Mouse (Mus musculus) heart, postnatal 25 days (tissue): ENCODE results near the gene Olfr127. TPM values are rescaled to one million over a fixed set of nuclear protein-coding genes. Genes with fewer than 3 reads are reported as not detected.
"Not testable (repeated sequence)": the region's sequence is repeated elsewhere in the genome, so short reads cannot be mapped to it uniquely, and the experiment has no call there.

Source experiments
- DNase-seq: peaks from one replicate; pipeline ENCODE4 v3.0.0; 2022; ENCODE audit warnings: low spot score
- intact Hi-C: fragments of 180-260 bp; cut with DNase I; formaldehyde crosslinking; loops from one replicate; pipeline ENCODE4 v1.15.1; 2025
- total RNA-seq, 2 experiments: library from RNA; stranded (reverse); gene quantifications; 2 replicates each; pipeline ENCODE4 v1.2.3; 2021

Olfr127 gene
- total RNA-seq: not detected

GRCm38 (mm10) chr17:37900137-37900536, at the start of gene Olfr127:
Gene Olfr127, plus strand, starts transcription at chr17:37900437.
- no peak for DNase-seq
- intact Hi-C loops: no loop called here

DNA sequence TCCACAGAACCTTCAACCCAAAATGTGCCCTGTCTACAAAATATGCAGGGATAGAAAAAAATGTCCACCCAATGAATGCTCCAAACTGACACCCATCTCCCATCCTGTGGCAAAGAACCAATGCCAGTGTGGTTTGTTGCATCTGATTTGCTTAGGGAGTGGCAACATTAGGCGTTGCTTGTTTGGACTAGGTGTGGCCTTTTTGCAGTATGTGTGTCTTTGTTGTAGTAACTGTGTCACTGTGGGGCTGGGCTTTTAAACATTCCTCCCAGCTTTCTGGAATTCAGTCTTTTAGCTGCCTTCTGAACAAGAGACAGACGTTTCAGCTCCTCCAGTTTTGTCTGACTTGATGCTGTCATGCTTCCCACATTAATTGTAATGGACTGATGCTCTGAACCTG, 36.3 kb upstream of the Olfr127 start:
- no peak for DNase-seq
- intact Hi-C loops: no loop called here

- no peak for DNase-seq
- intact Hi-C loops: no loop called here
These were observed 30.5 kb upstream of the Olfr127 start for GRCm38 (mm10) chr17:37869676-37870205.

- DNase-seq: no peak
- intact Hi-C loops: no loop called here
These were observed 26.4 kb upstream of the Olfr127 start for GRCm38 (mm10) chr17:37873830-37874229.

DNA sequence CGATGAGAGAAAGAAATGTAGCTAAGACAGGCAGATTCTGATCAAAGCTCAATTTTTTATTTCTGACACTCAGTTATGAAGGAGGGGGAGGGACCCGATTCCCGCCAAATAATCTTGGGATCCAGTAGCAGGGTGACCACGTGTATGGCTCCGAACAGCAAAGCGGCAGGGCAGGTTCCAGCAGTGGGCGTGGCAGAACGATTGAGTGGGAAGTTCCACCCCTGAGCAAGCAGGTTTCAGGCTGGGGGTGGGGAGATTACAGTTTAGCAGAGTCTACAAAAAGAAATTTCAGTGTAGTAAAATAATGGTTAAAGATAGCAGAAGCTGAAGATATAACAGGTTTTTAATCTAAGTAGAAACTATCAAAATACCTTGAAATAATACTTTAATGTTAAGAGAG, 6.6 kb downstream of the Olfr127 start:
- DNase-seq, intact Hi-C loops: not testable (repeated sequence)

DNA sequence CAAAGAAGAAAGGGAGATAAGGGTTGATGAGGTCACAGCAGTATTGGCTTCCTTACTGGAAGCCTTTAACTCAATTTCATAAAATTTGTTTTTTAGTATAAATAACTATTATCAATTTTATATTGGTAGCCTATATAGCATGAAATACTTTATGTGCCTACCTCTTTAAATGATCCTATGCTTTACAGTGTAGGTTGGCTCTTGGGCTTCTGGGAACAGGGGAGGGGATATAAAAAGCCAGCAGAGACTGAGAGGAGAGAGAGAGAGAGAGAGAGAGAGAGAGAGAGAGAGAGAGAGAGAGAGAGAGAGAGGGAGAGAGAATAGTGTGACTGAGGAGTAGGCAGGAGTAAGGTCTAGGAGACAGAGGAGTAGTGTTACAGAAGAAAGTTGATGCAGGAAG, 20.0 kb downstream of the Olfr127 start, which contains the start of gene Olfr128:
Gene Olfr128, plus strand, starts transcription at position 301 of the 400 bp plus-strand sequence.
- intact Hi-C loops: no loop called here
- no peak for DNase-seq

DNA sequence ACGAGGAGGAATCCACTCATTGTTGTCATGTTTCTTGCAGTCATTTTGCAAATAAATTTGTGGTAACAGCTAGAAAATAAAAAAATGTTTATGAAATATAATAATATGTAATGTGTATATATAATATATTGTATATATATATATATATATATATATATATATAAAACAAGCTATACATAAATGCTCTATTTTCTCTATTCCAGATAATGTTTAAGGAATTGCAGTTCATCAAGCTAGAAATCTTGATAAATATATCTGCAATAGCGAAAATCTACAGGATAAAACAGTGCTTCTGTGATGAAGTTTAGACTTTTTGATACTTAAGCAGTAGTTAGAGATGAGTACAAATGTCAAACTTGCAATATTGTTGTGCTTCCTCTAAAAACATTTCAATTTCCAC, 52.7 kb downstream of the Olfr127 start, which contains the start of gene Olfr761:
Gene Olfr761, minus strand, starts transcription at position 101 of the 400 bp plus-strand sequence.
- intact Hi-C loops: no loop called here
- no peak for DNase-seq

Other genes starting within 250 kb of the Olfr127 start
- not detected for gene Olfr117, start 236.7 kb upstream of the Olfr127 start, total RNA-seq
- not detected for gene Olfr118, start 233.4 kb upstream of the Olfr127 start, total RNA-seq
- gene Olfr119, start 203.9 kb upstream of the Olfr127 start, total RNA-seq: not detected
- gene Olfr120, start 178.6 kb upstream of the Olfr127 start, total RNA-seq: not detected
- gene Olfr121, start 151.6 kb upstream of the Olfr127 start, total RNA-seq: not detected
- not detected for gene Olfr122, start 131.8 kb upstream of the Olfr127 start, total RNA-seq
- gene Olfr123, start 106.9 kb upstream of the Olfr127 start, total RNA-seq: not detected
- not detected for gene Olfr124, start 100.5 kb upstream of the Olfr127 start, total RNA-seq
- gene Olfr125, start 67.5 kb upstream of the Olfr127 start, total RNA-seq: not detected
- gene Olfr126, start 53.0 kb upstream of the Olfr127 start, total RNA-seq: not detected
- not detected for gene Olfr128, start 20.1 kb downstream of the Olfr127 start, total RNA-seq
- gene Olfr761, start 52.6 kb downstream of the Olfr127 start, total RNA-seq: not detected
- not detected for gene Olfr129, start 159.6 kb downstream of the Olfr127 start, total RNA-seq
- not detected for gene Olfr130, start 163.5 kb downstream of the Olfr127 start, total RNA-seq
- gene Olfr131, start 188.3 kb downstream of the Olfr127 start, total RNA-seq: not detected
- gene Olfr132, start 234.1 kb downstream of the Olfr127 start, total RNA-seq: not detected
- not detected for gene Olfr133, start 244.8 kb downstream of the Olfr127 start, total RNA-seq